Mouse (Mus musculus): Measurements from ENCODE around the gene Slc5a6.

DNA sequence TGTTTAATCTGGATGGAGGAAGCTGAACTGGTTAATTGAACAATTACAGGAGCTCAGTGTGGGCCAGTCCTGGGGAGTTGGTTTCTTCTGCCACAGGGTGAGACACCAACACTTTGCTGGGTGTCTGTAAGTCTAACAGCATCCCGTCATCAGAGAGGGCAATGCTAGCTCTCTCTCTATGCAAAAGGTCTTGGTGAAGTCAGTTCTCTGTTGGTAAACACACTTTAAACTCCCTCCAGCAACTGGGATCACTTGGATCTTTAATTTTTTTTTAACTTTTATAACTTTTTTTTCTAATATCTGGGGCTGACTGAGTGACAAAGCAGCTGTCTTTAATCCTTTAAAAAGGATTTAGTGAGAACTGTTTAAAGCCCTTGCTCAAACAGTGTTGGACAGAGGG lies 26.0 kb downstream of the Slc5a6 start:
- no peak for TF ChIP-seq CTCF (IDR thresholded peaks at IDR 0.05; ENCODE audit: insufficient read depth, low read length)
- no peak for TF ChIP-seq POLR2A (IDR thresholded peaks at IDR 0.05; ENCODE audit: borderline replicate concordance, extremely low read depth, low read depth, low read length)

All from lung, adult 2 months (tissue).